ENCODE assay signal across 8 mouse cellular contexts in the genomic region with DNA sequence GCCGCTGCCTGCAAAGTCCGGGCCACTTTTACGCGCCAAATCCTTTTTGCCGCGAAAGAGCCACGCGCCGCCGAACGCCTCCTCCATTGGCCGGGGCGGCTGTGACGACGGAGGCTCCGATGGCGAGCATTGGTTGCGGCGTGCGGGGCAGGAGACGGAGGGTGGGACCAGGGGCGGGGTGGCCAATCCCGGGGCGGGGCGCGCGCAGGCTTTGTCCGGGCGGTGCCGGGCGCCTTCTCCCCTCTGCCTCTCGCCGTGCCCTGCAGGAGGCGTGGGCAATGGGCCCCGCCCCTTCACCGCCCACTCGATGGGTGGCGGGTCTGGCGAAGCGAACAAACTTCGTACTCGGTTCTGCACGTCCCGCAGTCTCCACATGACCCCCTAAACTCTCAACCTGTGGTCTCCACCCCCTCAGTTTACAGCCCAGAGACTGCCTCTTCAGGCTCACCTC. TPM values are rescaled to one million over a fixed set of nuclear protein-coding genes. Genes with fewer than 3 reads are reported as not detected.
DNase-seq lines count a peak whose midpoint lies in the region; ATAC-seq and TF ChIP-seq lines count a peak whose summit lies in the region.

A gene (minus strand): TSS at position 57 of the 451 bp plus-strand sequence.

- H3K4me1 ChIP-seq in G1E (ENCODE audit: insufficient read depth, low read depth, low read length): peaks cover 79% of the 10 kb centered on the region
- H3K4me1 ChIP-seq in forebrain, postnatal 0 days (ENCODE audit: insufficient read depth): peaks cover 10% of the 10 kb centered on the region; the same call in 1 of the 2 replicates
- peaks cover 38% of the 10 kb centered on the region for H3K4me1 ChIP-seq in lung, embryonic 16.5 days (replicated peaks; ENCODE audit: control insufficient read depth, insufficient read depth, low read length)

- no peaks in the 10 kb centered on the region for H3K9me3 ChIP-seq in G1E (replicated peaks)
- H3K9me3 ChIP-seq in forebrain, postnatal 0 days (ENCODE audit: low read length): no peaks in the 10 kb centered on the region
- no peaks in the 10 kb centered on the region for H3K9me3 ChIP-seq in lung, embryonic 16.5 days (ENCODE audit: control insufficient read depth, low read length)

- peak within 1 kb of the TSS; percentile 91 for H3K4me2 ChIP-seq in forebrain, postnatal 0 days (ENCODE audit: low read depth)
- H3K4me2 ChIP-seq in lung, embryonic 16.5 days (ENCODE audit: low read depth, low read length): peak within 1 kb of the TSS; percentile 81

- TF ChIP-seq CTCF in G1E (IDR thresholded peaks at IDR 0.05; ENCODE audit: low read depth, low read length): no peak
- TF ChIP-seq CTCF in forebrain, postnatal 0 days (IDR thresholded peaks at IDR 0.05; ENCODE audit: low read depth): peak; percentile 23; the same call in 1 of the 2 replicates

- peak; percentile 97 for DNase-seq in G1E (ENCODE audit: low spot score)
- DNase-seq in cerebellum, adult 18-20 months: peak; percentile 93 to 96
- DNase-seq in forebrain, postnatal 0 days: peak; percentile 96
- DNase-seq in layer of hippocampus, adult 9-10 months (ENCODE audit: low spot score): peak; percentile 72
- DNase-seq in ovary, postnatal 10 days (ENCODE audit: low spot score): peak; percentile 82
- DNase-seq in thymus, postnatal 10 days (ENCODE audit: low spot score in 2 of 2): peak; percentile 94 to 96

- H3K27me3 ChIP-seq in G1E (ENCODE audit: insufficient read depth, low read length): no peaks in the 10 kb centered on the region
- no peaks in the 10 kb centered on the region for H3K27me3 ChIP-seq in forebrain, postnatal 0 days (ENCODE audit: insufficient read depth, low read length)
- no peaks in the 10 kb centered on the region for H3K27me3 ChIP-seq in lung, embryonic 16.5 days (ENCODE audit: control insufficient read depth, insufficient read depth, low read depth, low read length)

- H3K27ac ChIP-seq in forebrain, postnatal 0 days (ENCODE audit: low read depth, low read length): peak within 1 kb of the TSS; percentile 54
- H3K27ac ChIP-seq in lung, embryonic 16.5 days (ENCODE audit: low read length): peak within 1 kb of the TSS; percentile 89

- 6% methylated on average over 31 of the region's 44 CpGs for WGBS in forebrain, postnatal 0 days
- under 1% methylated on average over 36 of the region's 44 CpGs for WGBS in lung, embryonic 16.5 days

- peak within 1 kb of the TSS; percentile 89 for H3K4me3 ChIP-seq in G1E (ENCODE audit: low read depth, low read length)
- H3K4me3 ChIP-seq in forebrain, postnatal 0 days (ENCODE audit: low read depth, low read length): peak within 1 kb of the TSS; percentile 83
- H3K4me3 ChIP-seq in lung, embryonic 16.5 days (ENCODE audit: low read length): peak within 1 kb of the TSS; percentile 80

- peak within 1 kb of the TSS; percentile 49 for H3K9ac ChIP-seq in forebrain, postnatal 0 days
- H3K9ac ChIP-seq in lung, embryonic 16.5 days (ENCODE audit: low read length): peak within 1 kb of the TSS; percentile 80

- ATAC-seq in G1E (ENCODE audit: extremely low read depth, insufficient number of reproducible peaks, low FRiP score, poor library complexity, severe bottlenecking): peak; percentile 79
- ATAC-seq in forebrain, postnatal 0 days: peak; percentile 99
- ATAC-seq in hematopoietic stem cell, adult 5-6 weeks (replicated peaks in 1 of 2; ENCODE audit: insufficient read depth in 1 of 2, low FRiP score in 2 of 2, low TSS enrichment in 1 of 2, low read depth in 1 of 2, poor library complexity in 2 of 2, severe bottlenecking in 2 of 2): peak; percentile 87 to 93
- peak; percentile 97 for ATAC-seq in lung, embryonic 16.5 days (ENCODE audit: low read depth)

- H3K36me3 ChIP-seq in G1E (replicated peaks): peaks cover 36% of the 10 kb centered on the region
- no peaks in the 10 kb centered on the region for H3K36me3 ChIP-seq in forebrain, postnatal 0 days (ENCODE audit: insufficient read depth)
- H3K36me3 ChIP-seq in lung, embryonic 16.5 days (ENCODE audit: control insufficient read depth, insufficient read depth, low read length): no peaks in the 10 kb centered on the region

RNA-seq across cellular contexts. Expression of the gene that starts here (rescaled TPM):
- 31.9 and 32.5 TPM in 2 replicates for total RNA-seq in G1E (2014; fragmentation: Nextera tagmentation)
- total RNA-seq in G1E (2017): 13.9 and 15.6 TPM in 2 replicates
- polyA plus RNA-seq in G1E (2012): 93.1 and 94.6 TPM in 2 replicates
- 2.8 and 3.0 TPM in 2 replicates for total RNA-seq in forebrain, postnatal 0 days (2014; rRNA removed)
- 4.7 and 4.9 TPM in 2 replicates for polyA plus RNA-seq in forebrain, postnatal 0 days (2015; fragmentation: Nextera tagmentation; extraction: Ambion mirVana)
- 7.3 and 9.9 TPM in 2 replicates for total RNA-seq in hematopoietic stem cell, adult 5-6 weeks (2017)
- 15.6 and 21.3 TPM in 2 replicates for polyA plus RNA-seq in lung, embryonic 16.5 days (2015; fragmentation: Nextera tagmentation; extraction: Ambion mirVana)

Comparison
In these comparisons a context has a peak if more than half of its experiments do, and no peak if none do; other contexts are left out.
1. Peak in every context shown above with its lines: DNase-seq, ATAC-seq, H3K4me3 ChIP-seq and H3K27ac ChIP-seq.